Mouse (Mus musculus): Measurements from ENCODE around the gene Ncam1.

GRCm38 (mm10) chr9:49606317-49606716, 192.4 kb downstream of the Ncam1 start:
- TF ChIP-seq CTCF (IDR thresholded peaks at IDR 0.05; ENCODE audit: extremely low read depth, insufficient read depth, insufficient read length, insufficient replicate concordance) (no peak), POLR2A (IDR thresholded peaks at IDR 0.05; ENCODE audit: low read depth, low read length) (no peak)

Measured in spleen, adult 2 months (tissue).